Mouse (Mus musculus) neutrophil, adult 5-6 weeks (primary cell): Measurements from ENCODE around the gene Gm10065. TPM values are rescaled to one million over a fixed set of nuclear protein-coding genes. Genes with fewer than 3 reads are reported as not detected.
"Not testable (repeated sequence)": the region's sequence is repeated elsewhere in the genome, so short reads cannot be mapped to it uniquely, and the experiment has no call there.

Experiments used
- ATAC-seq: fragments of 151-379, 151-347 bp; 2 replicates; pipeline ENCODE4 v1.8.0; 2017; ENCODE audit warnings: mild to moderate bottlenecking, moderate TSS enrichment; ENCODE audit not compliant: insufficient number of reproducible peaks, poor library complexity, low FRiP score, severe bottlenecking; ENCODE audit errors: extremely low read depth
- total RNA-seq: library from RNA; stranded (forward); fragments of 200-1000 nt; gene quantifications from 2 replicates; pipeline ENCODE4 v1.2.3, GENCODE M21; 2017

The Gm10065 gene
- not detected in 2 replicates for total RNA-seq

GRCm38 (mm10) chr13:21478759-21479670 is at the start of gene Gm10065, which contains the start of gene Zkscan4:
Gm10065 (minus strand) TSS chr13:21479441.
Zkscan4 (plus strand) TSS chr13:21478907.
- ATAC-seq, result not testable (repeated sequence)

- peak; percentile 82 for ATAC-seq
Observed at GRCm38 (mm10) chr13:21506221-21506649, 27.0 kb upstream of the Gm10065 start.

- no peak for ATAC-seq
Observed at GRCm38 (mm10) chr13:21502296-21502695, 23.1 kb upstream of the Gm10065 start.

- peak; percentile 41; the same call in 1 of the 2 replicates for ATAC-seq
Observed at GRCm38 (mm10) chr13:21501182-21501581, 21.9 kb upstream of the Gm10065 start, which contains the start of gene Gm11273. Gm11273 (minus strand) TSS chr13:21501418.

GRCm38 (mm10) chr13:21495080-21495479 is 15.8 kb upstream of the Gm10065 start, which contains the start of gene AK157302:
AK157302 (plus strand) TSS chr13:21495223.
- ATAC-seq, result no peak

- ATAC-seq, result no peak
Observed at GRCm38 (mm10) chr13:21492847-21493246, 13.6 kb upstream of the Gm10065 start.

- ATAC-seq, result no peak
Observed at GRCm38 (mm10) chr13:21486881-21487280, 7.6 kb upstream of the Gm10065 start.

- ATAC-seq, result no peak
Observed at GRCm38 (mm10) chr13:21472427-21472826, 6.8 kb downstream of the Gm10065 start.

GRCm38 (mm10) chr13:21469097-21469496 is 10.1 kb downstream of the Gm10065 start:
- no peak for ATAC-seq

GRCm38 (mm10) chr13:21468061-21469019 is 10.9 kb downstream of the Gm10065 start, which contains the start of gene Nkapl:
Nkapl (minus strand) TSS chr13:21468509.
- ATAC-seq, result peak; percentile 79

GRCm38 (mm10) chr13:21467336-21467735 is 11.9 kb downstream of the Gm10065 start:
- ATAC-seq, result no peak

- not testable (repeated sequence) for ATAC-seq
Observed at GRCm38 (mm10) chr13:21462516-21462915, 16.7 kb downstream of the Gm10065 start.

GRCm38 (mm10) chr13:21456347-21456746 is 22.9 kb downstream of the Gm10065 start:
- no peak for ATAC-seq

- no peak for ATAC-seq
Observed at GRCm38 (mm10) chr13:21454133-21454532, 25.1 kb downstream of the Gm10065 start.

- ATAC-seq, result peak; percentile 84
Observed at GRCm38 (mm10) chr13:21453449-21453848, 25.8 kb downstream of the Gm10065 start, which contains the start of gene Zscan26. Zscan26 (minus strand) TSS chr13:21453730.

- ATAC-seq, result no peak
Observed at GRCm38 (mm10) chr13:21453042-21453441, 26.2 kb downstream of the Gm10065 start.

- ATAC-seq, result no peak
Observed at GRCm38 (mm10) chr13:21447856-21448614, 31.2 kb downstream of the Gm10065 start.

- no peak for ATAC-seq
Observed at GRCm38 (mm10) chr13:21446796-21447195, 32.4 kb downstream of the Gm10065 start.
